Mouse (Mus musculus) intestine, postnatal 0 days (tissue): ENCODE measurements around the gene Zfp954. TPM values are rescaled to one million over a fixed set of nuclear protein-coding genes. Genes with fewer than 3 reads are reported as not detected.
"Not testable (repeated sequence)": the region's sequence is repeated elsewhere in the genome, so short reads cannot be mapped to it uniquely, and the experiment has no call there.

Experiments
- ATAC-seq: fragments of 200-750 bp; cut with Nextera tagmentation; 2 replicates; pipeline ENCODE4 v1.8.0; 2017; ENCODE audit warnings: mild to moderate bottlenecking, moderate TSS enrichment, moderate library complexity
- H3K27ac ChIP-seq: fragments of 300-500 bp; sonication (generic); 2 replicates; pipeline ENCODE4 v1.5.1; 2014; ENCODE audit warnings: mild to moderate bottlenecking, low read depth, low read length, moderate library complexity
- H3K27me3 ChIP-seq: fragments of 300-500 bp; sonication (generic); replicated peaks from 2 replicates; pipeline ENCODE4 v1.6.1; 2014; ENCODE audit warnings: low read length, mixed read lengths; ENCODE audit not compliant: control insufficient read depth, insufficient read depth
- H3K36me3 ChIP-seq: fragments of 300-500 bp; sonication (generic); 2 replicates; pipeline ENCODE4 v1.6.1; 2014; ENCODE audit warnings: mild to moderate bottlenecking, moderate library complexity; ENCODE audit not compliant: control insufficient read depth, insufficient read depth
- H3K4me1 ChIP-seq: fragments of 300-500 bp; sonication (generic); replicated peaks from 2 replicates; pipeline ENCODE4 v1.6.1; 2014; ENCODE audit warnings: antibody characterized with exemption, low read length, mixed read lengths; ENCODE audit not compliant: control insufficient read depth, insufficient read depth
- H3K4me2 ChIP-seq: fragments of 300-500 bp; sonication (generic); replicated peaks from 2 replicates; pipeline ENCODE4 v1.6.1; 2014; ENCODE audit warnings: low read depth, mild to moderate bottlenecking, moderate library complexity
- H3K4me3 ChIP-seq: fragments of 300-500 bp; sonication (generic); 2 replicates; pipeline ENCODE4 v1.5.1; 2014; ENCODE audit warnings: low read depth, low read length
- H3K9ac ChIP-seq: fragments of 300-500 bp; sonication (generic); 2 replicates; pipeline ENCODE4 v1.6.1; 2014; ENCODE audit warnings: mild to moderate bottlenecking, low read depth, low read length
- H3K9me3 ChIP-seq: fragments of 300-500 bp; sonication (generic); 2 replicates; pipeline ENCODE4 v1.6.1; 2016; ENCODE audit warnings: mixed run types; ENCODE audit not compliant: control insufficient read depth
- CTCF ChIP-seq: sonication (generic); IDR thresholded peaks from 2 replicates; pipeline ENCODE4 v1.5.1; 2016; ENCODE audit warnings: low read depth, mild to moderate bottlenecking, control low read depth, antibody characterized with exemption, moderate library complexity
- WGBS: fragments of 180-500 bp; shearing (Covaris S2); extraction: QIAGEN DNeasy Blood & Tissue Kit; methylation state at CpG from one replicate; pipeline ENCODE4 v1.1.7; 2014; 5-methylcytosine and 5-hydroxymethylcytosine counted together
- polyA plus RNA-seq: library from polyadenylated mRNA; unstranded; fragments of >200 nt; fragmentation: Nextera tagmentation; extraction: Ambion mirVana; gene quantifications from 2 replicates; pipeline ENCODE4 v1.2.1, GENCODE M21; 2015

The Zfp954 gene
- 10.0 and 10.2 TPM in 2 replicates for polyA plus RNA-seq

DNA sequence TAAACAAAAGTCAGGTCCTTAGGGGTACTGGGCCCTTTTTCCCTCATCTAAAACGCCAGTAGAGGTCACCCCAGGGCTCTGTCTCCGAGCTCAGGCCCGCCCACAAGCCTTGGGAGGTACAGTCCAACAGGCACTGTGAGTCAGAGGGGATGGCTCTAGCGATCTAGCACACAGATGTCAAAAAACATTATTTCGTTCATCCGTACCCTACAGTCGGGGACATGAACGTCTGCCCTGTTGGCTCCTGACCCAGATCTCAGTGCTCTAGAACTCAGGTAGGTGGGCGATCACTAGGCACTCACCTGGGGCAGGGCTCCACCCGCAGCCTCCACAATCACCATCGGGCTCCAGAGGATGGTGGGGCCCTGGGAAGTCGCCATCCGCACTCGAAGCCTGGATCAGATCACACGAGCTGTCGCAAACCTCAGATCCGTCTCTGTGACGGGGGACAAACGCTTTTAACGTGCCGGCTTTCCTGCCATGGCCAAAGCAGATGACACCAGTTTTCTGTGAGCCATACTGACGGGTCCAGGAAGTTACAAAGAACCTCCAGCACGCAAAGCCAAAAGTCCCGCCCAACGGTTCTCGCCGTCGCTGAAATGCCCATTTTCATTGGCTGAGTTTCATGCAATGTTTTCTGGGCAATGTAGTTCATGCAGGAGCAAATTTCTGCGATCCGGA is at the start of gene Zfp954:
Zfp954 (minus strand) TSS at position 568 of the 681 bp plus-strand sequence.
- TF ChIP-seq CTCF: peak; percentile 66
- Histone ChIP-seq H3K4me3 (peak within 1 kb of the TSS; percentile 61), H3K4me1 (no peaks in the 10 kb centered on the region), H3K36me3 (peaks cover 26% of the 10 kb centered on the region), H3K27me3 (no peaks in the 10 kb centered on the region), H3K9ac (peak within 1 kb of the TSS; percentile 45), H3K27ac (peak within 1 kb of the TSS; percentile 64), H3K9me3 (no peaks in the 10 kb centered on the region), H3K4me2 (peak within 1 kb of the TSS; percentile 70)
- ATAC-seq: peak; percentile 95
- WGBS: under 1% methylated on average over 30 of the region's 30 CpGs

DNA sequence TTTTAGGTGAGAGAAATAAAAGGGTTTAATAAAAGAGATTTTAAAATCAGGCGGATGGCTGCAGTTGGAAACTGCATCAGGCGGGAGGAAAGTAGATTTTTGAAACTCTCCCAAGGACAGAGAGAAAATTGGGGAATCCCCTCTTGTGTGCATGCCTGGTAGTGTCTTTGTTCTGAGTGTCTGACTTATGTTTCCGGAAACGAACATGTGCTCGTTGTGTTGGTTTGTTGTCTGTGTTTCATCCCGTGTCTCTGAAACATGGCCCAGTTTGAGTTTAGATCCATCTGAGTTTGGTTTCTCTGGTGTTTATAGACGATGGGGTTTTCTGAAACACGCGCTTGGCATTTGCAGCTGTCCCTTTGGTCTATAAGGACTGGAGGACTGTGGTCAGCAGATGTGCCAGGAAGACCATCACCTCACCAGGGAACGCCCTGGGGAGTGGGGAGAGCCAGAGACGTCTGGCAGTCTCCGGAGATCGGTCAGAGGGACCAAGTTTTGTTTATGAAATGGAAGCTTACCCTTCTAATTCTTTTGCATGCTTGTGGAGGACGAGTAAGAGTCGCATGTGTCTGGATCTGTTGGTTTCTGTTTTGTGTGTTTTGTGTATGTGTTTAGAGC is 24.8 kb upstream of the Zfp954 start:
- WGBS: 92% methylated on average over 15 of the region's 15 CpGs
- Histone ChIP-seq H3K9me3 (0 out of 2 replicates have a peak, but pooled peaks cover 3% of the 10 kb centered on the region), H3K36me3 (no peaks in the 10 kb centered on the region), H3K4me1 (no peaks in the 10 kb centered on the region), H3K27ac (no peak overlapping the region), H3K9ac (no peak overlapping the region), H3K4me3 (no peak overlapping the region), H3K4me2 (no peak overlapping the region), H3K27me3 (no peaks in the 10 kb centered on the region)
- TF ChIP-seq CTCF: no peak
- ATAC-seq: no peak

DNA sequence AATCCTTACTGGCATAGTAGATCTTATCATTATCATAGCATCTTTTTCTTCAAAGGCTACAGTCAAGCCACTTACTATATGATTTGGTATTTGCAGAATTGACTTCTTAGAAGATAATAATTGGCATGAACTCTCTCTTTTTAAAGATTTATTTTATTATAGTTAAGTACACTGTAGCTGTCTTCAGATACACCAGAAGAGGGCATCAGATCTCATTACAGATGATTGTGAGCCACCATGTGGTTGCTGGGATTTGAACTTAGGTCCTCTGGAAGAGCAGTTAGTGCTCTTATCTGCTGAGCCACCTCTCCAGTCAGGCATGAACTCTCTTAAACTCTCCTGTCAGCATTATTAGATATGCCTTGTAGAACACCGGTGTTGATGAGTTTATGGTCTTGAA is 22.9 kb upstream of the Zfp954 start:
- ATAC-seq: no peak
- Histone ChIP-seq H3K4me2 (no peak overlapping the region), H3K36me3 (no peaks in the 10 kb centered on the region), H3K27me3 (no peaks in the 10 kb centered on the region), H3K9me3 (0 out of 2 replicates have a peak, but pooled peaks cover 3% of the 10 kb centered on the region), H3K4me3 (no peak overlapping the region), H3K9ac (no peak overlapping the region), H3K27ac (no peak overlapping the region), H3K4me1 (no peaks in the 10 kb centered on the region)
- 74% methylated on average over 1 of the region's 1 CpGs for WGBS
- no peak for TF ChIP-seq CTCF

DNA sequence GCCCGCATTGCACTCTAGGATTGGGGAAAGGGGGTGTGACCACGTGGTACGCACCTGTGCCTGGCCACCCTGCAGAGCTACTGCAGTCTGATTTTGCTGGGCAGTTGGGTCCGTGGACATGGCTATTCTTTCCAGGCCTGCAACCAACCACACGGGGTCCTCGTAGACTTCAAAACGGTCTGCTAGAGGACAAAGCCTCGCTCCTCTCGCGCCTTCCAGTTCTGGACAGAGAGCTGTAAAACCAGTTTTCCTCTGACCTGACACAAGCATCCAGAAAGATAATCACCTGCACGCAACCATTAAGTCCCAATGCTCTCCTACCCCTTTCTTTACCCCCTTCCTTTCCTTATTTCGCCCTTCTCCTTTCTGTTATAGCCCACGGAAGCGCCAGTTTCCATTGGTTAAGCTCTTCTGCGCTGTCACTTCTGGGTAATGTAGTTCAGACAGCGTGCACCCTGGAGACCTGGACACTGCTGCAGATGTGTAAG is 15.1 kb upstream of the Zfp954 start, which contains the start of gene Zfp773:
Zfp773 (minus strand) TSS at position 377 of the 488 bp plus-strand sequence.
- H3K9ac ChIP-seq: peak within 1 kb of the TSS; percentile 24; the same call in 1 of the 2 replicates
- ATAC-seq: peak; percentile 95
- 3% methylated on average over 16 of the region's 16 CpGs for WGBS
- no peaks in the 10 kb centered on the region for H3K4me1 ChIP-seq
- H3K9me3 ChIP-seq: no peaks in the 10 kb centered on the region
- H3K4me3 ChIP-seq: peak within 1 kb of the TSS; percentile 46
- peak; percentile 69 for TF ChIP-seq CTCF
- H3K4me2 ChIP-seq: peak within 1 kb of the TSS; percentile 71
- H3K27ac ChIP-seq: no peak within 1 kb of the TSS
- H3K36me3 ChIP-seq: no peaks in the 10 kb centered on the region
- H3K27me3 ChIP-seq: no peaks in the 10 kb centered on the region

DNA sequence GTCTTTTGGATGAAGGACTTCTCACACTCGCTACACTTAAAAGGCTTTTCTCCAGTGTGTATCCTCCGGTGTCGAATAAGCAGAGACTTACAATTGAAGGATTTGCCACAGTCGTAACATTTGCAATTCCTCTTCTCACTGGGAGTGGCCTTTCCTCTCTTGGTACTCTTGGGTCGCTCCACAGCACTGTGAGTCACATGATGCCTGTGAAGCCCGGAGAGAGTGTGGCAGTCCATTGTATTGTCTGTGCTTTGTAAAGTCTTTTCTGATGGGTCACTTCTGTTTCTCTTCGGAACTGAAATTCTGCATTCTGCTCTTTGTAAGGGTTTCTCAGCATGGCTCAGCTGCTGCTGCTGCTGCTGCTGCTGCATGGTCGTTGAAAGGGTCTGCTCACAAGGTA is 11.5 kb upstream of the Zfp954 start:
- 75% methylated on average over 8 of the region's 8 CpGs for WGBS
- Histone ChIP-seq H3K4me1 (no peaks in the 10 kb centered on the region), H3K4me3 (no peak overlapping the region), H3K36me3 (no peaks in the 10 kb centered on the region), H3K4me2 (no peak overlapping the region), H3K9me3 (no peaks in the 10 kb centered on the region), H3K27me3 (no peaks in the 10 kb centered on the region), H3K27ac (no peak overlapping the region), H3K9ac (no peak overlapping the region)
- TF ChIP-seq CTCF: no peak
- ATAC-seq: no peak

DNA sequence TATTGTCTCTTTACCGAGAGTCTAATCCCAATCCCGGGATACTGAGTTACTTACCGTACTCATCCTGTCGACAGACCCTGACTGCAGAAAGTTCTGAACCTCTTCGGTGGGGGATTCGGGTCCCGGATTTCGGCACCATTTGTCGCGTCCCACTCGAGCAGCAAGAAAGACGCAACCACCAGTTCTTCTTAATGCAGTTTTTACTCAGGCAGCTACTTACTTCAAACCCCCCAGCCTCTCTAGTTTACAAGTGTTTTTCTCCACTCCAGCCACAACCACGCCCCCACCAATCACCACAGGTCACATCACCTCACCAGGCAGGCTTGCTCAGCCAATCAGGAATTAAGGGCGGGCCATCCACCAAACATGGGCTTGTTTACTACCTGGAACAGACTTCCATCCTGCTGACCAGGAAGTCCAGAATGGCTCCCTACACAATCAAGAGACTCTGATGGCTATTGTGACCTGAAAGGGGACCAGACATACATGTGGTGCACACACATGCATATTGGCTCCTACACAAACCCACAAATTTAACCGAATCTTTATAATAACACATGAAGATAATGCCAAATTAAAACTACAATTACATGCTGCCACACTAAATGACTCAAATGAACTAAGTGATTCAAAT is 9.3 kb upstream of the Zfp954 start:
- WGBS: 93% methylated on average over 14 of the region's 15 CpGs
- H3K4me1 ChIP-seq, ATAC-seq, H3K27ac ChIP-seq, H3K36me3 ChIP-seq, H3K4me2 ChIP-seq, H3K4me3 ChIP-seq, H3K9ac ChIP-seq, H3K27me3 ChIP-seq, H3K9me3 ChIP-seq: not testable (repeated sequence)
